Mouse (Mus musculus) heart, postnatal 14 days (tissue): ENCODE data around the gene Klrb1c. TPM values are rescaled to one million over a fixed set of nuclear protein-coding genes. Genes with fewer than 3 reads are reported as not detected.
A peak's percentile ranks its signal among the peaks of the same experiment; 100 is the strongest.
"Not testable (repeated sequence)": the region's sequence is repeated elsewhere in the genome, so short reads cannot be mapped to it uniquely, and the experiment has no call there.

Experiments used
- DNase-seq, 2 experiments: peaks; one replicate each; pipeline ENCODE4 v3.0.0; 2021 to 2022
- intact Hi-C: fragments of 180-260 bp; cut with DNase I; formaldehyde crosslinking; loops from one replicate; pipeline ENCODE4 v1.15.1; 2025
- long read RNA-seq, 2 experiments: library from polyadenylated mRNA; stranded (forward); transcript quantifications; one replicate each; pipeline ENCODE4 v2.0.0; 2021
- total RNA-seq, 2 experiments: library from RNA; stranded (reverse); gene quantifications; 2 replicates each; pipeline ENCODE4 v1.2.3; 2021

Gene Klrb1c
- under 1 TPM in 1 of 2 experiments, not detected in 1; 0.12 TPM for total RNA-seq
- long read RNA-seq, experiment 1: 0 reads
- long read RNA-seq, experiment 2: 0 reads

GRCm38 (mm10) chr6:128789115-128789514, at the start of gene Klrb1c:
Gene Klrb1c, minus strand, starts transcription at chr6:128789215.
- intact Hi-C loops: no loop called here
- no peak for DNase-seq

- DNase-seq: peak in 1 of 2 experiments; percentile 23
- intact Hi-C loops: loop anchor here (1.0 to 2.0 kb wide), 2 partner anchors 34 to 73 kb away; no protein-coding TSS in a partner anchor
Observed at GRCm38 (mm10) chr6:128837454-128838341, 48.7 kb upstream of the Klrb1c start.

GRCm38 (mm10) chr6:128836955-128837334, 47.9 kb upstream of the Klrb1c start:
- intact Hi-C loops: no loop called here
- no peak for DNase-seq

GRCm38 (mm10) chr6:128836191-128836954, 47.4 kb upstream of the Klrb1c start:
- no peak for DNase-seq
- intact Hi-C loops: no loop called here

- intact Hi-C loops: no loop called here
- no peak for DNase-seq
Observed at GRCm38 (mm10) chr6:128835571-128835970, 46.6 kb upstream of the Klrb1c start.

GRCm38 (mm10) chr6:128833046-128833445, 44.0 kb upstream of the Klrb1c start:
- DNase-seq: no peak
- intact Hi-C loops: no loop called here

- no peak for DNase-seq
- intact Hi-C loops: no loop called here
Observed at GRCm38 (mm10) chr6:128829837-128830236, 40.8 kb upstream of the Klrb1c start.

GRCm38 (mm10) chr6:128826781-128827180, 37.8 kb upstream of the Klrb1c start:
- no peak for DNase-seq
- intact Hi-C loops: no loop called here

- intact Hi-C loops: no loop called here
- no peak for DNase-seq
Observed at GRCm38 (mm10) chr6:128826132-128826531, 37.1 kb upstream of the Klrb1c start, which contains the start of the genes Gm44511 and Klrb1b. Gene Gm44511, minus strand, starts transcription at chr6:128826315. Gene Klrb1b, minus strand, starts transcription at chr6:128826331.

GRCm38 (mm10) chr6:128818083-128818802, 29.2 kb upstream of the Klrb1c start:
- intact Hi-C loops: no loop called here
- DNase-seq: no peak

- intact Hi-C loops: no loop called here
- DNase-seq: peak in 1 of 2 experiments; percentile 17
Observed at GRCm38 (mm10) chr6:128808532-128808931, 19.5 kb upstream of the Klrb1c start.

- DNase-seq: no peak
Observed at GRCm38 (mm10) chr6:128807021-128807420, 18.0 kb upstream of the Klrb1c start.

GRCm38 (mm10) chr6:128804823-128805640, 16.0 kb upstream of the Klrb1c start:
- DNase-seq: peak; percentile 65 to 76
- intact Hi-C loops: loop anchor here (1.0 kb wide), 1 partner anchor 38 kb away; no protein-coding TSS in a partner anchor

More at GRCm38 (mm10) chr6:128807021-128807420, 18.0 kb upstream of the Klrb1c start:
- intact Hi-C loops: no loop called here

GRCm38 (mm10) chr6:128802999-128803857, 14.2 kb upstream of the Klrb1c start:
- intact Hi-C loops: loop anchor here (1.0 to 2.0 kb wide), 2 partner anchors 35 to 38 kb away; no protein-coding TSS in a partner anchor
- peak; percentile 95 to 98 for DNase-seq

GRCm38 (mm10) chr6:128802557-128802956, 13.5 kb upstream of the Klrb1c start:
- DNase-seq: peak in 1 of 2 experiments; percentile 17
- intact Hi-C loops: loop anchor here (2.0 kb wide), 1 partner anchor 38 kb away; no protein-coding TSS in a partner anchor

- intact Hi-C loops, DNase-seq: not testable (repeated sequence)
Observed at GRCm38 (mm10) chr6:128800696-128801095, 11.7 kb upstream of the Klrb1c start.

- intact Hi-C loops: no loop called here
- DNase-seq: no peak
Observed at GRCm38 (mm10) chr6:128799896-128800270, 10.9 kb upstream of the Klrb1c start.
